Mouse (Mus musculus) embryonic fibroblast, embryonic 13.5 days (primary cell): ENCODE data around the gene Inka2.

Source experiments
- CTCF ChIP-seq: IDR thresholded peaks from 2 replicates; pipeline ENCODE4 v1.5.1; 2011; ENCODE audit warnings: mild to moderate bottlenecking, control low read depth, low read length, moderate library complexity, borderline replicate concordance; ENCODE audit not compliant: insufficient read depth
- POLR2A ChIP-seq: IDR thresholded peaks from 2 replicates; pipeline ENCODE4 v1.6.1; 2011; ENCODE audit warnings: low read depth, mild to moderate bottlenecking, control low read depth, low read length, moderate library complexity

DNA sequence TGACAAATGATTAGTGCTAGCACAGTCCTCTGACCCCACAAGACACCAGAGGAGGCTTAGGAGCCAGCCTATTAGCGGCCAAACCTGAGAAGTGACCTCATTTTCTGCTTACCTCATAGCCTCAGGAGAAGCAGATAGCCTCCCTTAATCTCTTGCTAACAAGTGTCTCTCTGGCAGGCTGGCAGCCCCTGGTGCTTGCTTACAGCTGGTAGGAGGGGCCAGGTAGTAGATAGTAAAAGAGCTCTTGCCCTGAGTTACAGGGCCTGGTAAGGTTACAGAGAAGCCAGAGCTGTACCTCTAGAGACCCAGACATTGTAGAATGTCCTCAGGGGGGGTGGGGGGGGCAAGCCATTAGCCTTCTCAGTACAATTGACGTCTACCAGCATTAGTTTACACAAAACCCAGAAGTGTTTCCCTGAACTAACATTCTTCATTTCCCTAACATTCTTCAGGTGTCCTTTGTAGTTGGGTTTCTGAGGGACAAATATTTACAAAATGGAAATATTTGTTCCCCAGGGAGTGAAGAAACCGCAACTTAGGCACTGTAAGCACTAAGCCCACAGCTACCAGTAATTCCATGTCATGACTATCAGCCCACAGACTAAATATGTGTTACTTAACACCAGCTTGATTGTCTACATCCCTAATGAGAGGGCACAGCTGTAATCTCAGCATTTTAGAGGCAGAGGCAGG, 5.0 kb upstream of the Inka2 start:
- no peak for TF ChIP-seq POLR2A
- no peak for TF ChIP-seq CTCF
